Mouse (Mus musculus) hindbrain, embryonic 16.5 days (tissue): Measurements from ENCODE around the gene Matn4. TPM values are rescaled to one million over a fixed set of nuclear protein-coding genes. Genes with fewer than 3 reads are reported as not detected.

Experiments
- ATAC-seq: fragments of 200-750 bp; cut with Nextera tagmentation; 2 replicates; pipeline ENCODE4 v1.8.0; 2017; ENCODE audit warnings: moderate TSS enrichment, moderate library complexity
- H3K27ac ChIP-seq: fragments of 300-500 bp; sonication (generic); 2 replicates; pipeline ENCODE4 v1.5.1; 2014; ENCODE audit warnings: low read depth, mild to moderate bottlenecking, control low read depth, low read length, moderate library complexity
- H3K27me3 ChIP-seq: fragments of 300-500 bp; sonication (generic); replicated peaks from 2 replicates; pipeline ENCODE4 v1.6.1; 2014; ENCODE audit warnings: low read length; ENCODE audit not compliant: control insufficient read depth, insufficient read depth
- H3K36me3 ChIP-seq: fragments of 300-500 bp; sonication (generic); 2 replicates; pipeline ENCODE4 v1.6.1; 2014; ENCODE audit warnings: mild to moderate bottlenecking, low read length, moderate library complexity, mixed read lengths; ENCODE audit not compliant: control insufficient read depth, insufficient read depth
- H3K4me1 ChIP-seq: fragments of 300-500 bp; sonication (generic); 2 replicates; pipeline ENCODE4 v1.6.1; 2014; ENCODE audit warnings: low read depth, low read length; ENCODE audit not compliant: control insufficient read depth, insufficient read depth
- H3K4me2 ChIP-seq: fragments of 300-500 bp; sonication (generic); 2 replicates; pipeline ENCODE4 v1.6.1; 2014; ENCODE audit warnings: mild to moderate bottlenecking, low read length, control low read depth, moderate library complexity
- H3K4me3 ChIP-seq: fragments of 300-500 bp; sonication (generic); 2 replicates; pipeline ENCODE4 v1.5.1; 2014; ENCODE audit warnings: mild to moderate bottlenecking, low read length, control low read depth, moderate library complexity
- H3K9ac ChIP-seq: fragments of 300-500 bp; sonication (generic); 2 replicates; pipeline ENCODE4 v1.6.1; 2014; ENCODE audit warnings: low read depth, mild to moderate bottlenecking, control low read depth, low read length, moderate library complexity
- H3K9me3 ChIP-seq: fragments of 300-500 bp; sonication (generic); 2 replicates; pipeline ENCODE4 v1.6.1; 2014; ENCODE audit warnings: mild to moderate bottlenecking, low read length, moderate library complexity; ENCODE audit not compliant: control insufficient read depth
- WGBS: fragments of 180-500 bp; shearing (Covaris S2); extraction: QIAGEN DNeasy Blood & Tissue Kit; methylation state at CpG from one replicate; pipeline ENCODE4 v1.1.7; 2014; 5-methylcytosine and 5-hydroxymethylcytosine counted together
- polyA plus RNA-seq: library from polyadenylated mRNA; unstranded; fragments of >200 nt; fragmentation: Nextera tagmentation; extraction: Ambion mirVana; gene quantifications from 2 replicates; pipeline ENCODE4 v1.2.1, GENCODE M21; 2015

Gene Matn4
- polyA plus RNA-seq, 1 experiment from 2014 or later: 3.8 TPM

DNA sequence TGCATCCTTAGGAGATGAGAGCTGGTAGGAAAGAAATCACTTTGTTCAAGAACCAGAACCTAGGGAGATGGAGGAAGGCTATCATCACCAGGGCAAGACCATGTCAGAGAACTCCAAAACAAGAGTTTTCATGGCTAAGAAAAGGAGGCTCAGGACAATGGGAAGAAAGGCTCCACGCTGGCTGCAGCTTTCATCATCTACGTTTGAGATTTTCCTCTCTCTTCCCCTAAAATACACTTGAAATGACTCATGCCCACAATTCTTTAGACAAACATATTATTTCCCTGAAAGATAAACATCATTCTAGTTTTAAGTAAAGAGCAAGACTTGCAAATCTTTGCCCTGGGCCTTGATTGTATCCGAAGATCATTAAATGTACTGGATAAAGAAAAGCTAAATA is 33.6 kb downstream of the Matn4 start:
- ATAC-seq: no peak
- H3K27ac ChIP-seq: no peak overlapping the region
- no peak overlapping the region for H3K4me2 ChIP-seq
- WGBS: 79% methylated on average over 3 of the region's 3 CpGs
- no peak overlapping the region for H3K4me3 ChIP-seq
- no peaks in the 10 kb centered on the region for H3K36me3 ChIP-seq
- H3K4me1 ChIP-seq: no peaks in the 10 kb centered on the region
- H3K27me3 ChIP-seq: no peaks in the 10 kb centered on the region
- no peaks in the 10 kb centered on the region for H3K9me3 ChIP-seq
- H3K9ac ChIP-seq: no peak overlapping the region

DNA sequence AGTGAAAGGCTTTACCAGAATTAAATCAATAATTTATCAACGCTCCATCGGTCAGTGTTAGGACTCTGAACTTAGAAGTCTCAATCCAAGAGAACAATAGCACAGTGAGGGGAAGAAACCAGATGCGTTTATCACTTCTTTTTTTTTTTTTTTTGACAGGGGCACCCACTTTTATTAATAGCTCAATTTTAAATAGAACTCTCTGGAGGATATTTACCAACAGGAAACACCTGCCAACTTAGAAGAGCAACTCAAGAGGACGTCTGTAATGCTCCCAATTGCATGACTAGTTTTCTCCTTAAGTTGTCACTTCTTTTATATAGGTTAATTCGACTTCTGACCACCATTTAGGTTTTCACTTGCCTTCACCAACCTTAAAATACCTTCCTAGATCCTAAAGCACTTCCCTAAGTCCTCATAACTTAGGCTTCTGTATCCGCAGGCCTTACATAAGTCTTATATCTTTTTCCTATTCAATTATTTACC is 36.3 kb downstream of the Matn4 start:
- Histone ChIP-seq H3K27ac (no peak overlapping the region), H3K9me3 (no peaks in the 10 kb centered on the region), H3K27me3 (no peaks in the 10 kb centered on the region), H3K4me1 (no peaks in the 10 kb centered on the region), H3K9ac (no peak overlapping the region), H3K36me3 (no peaks in the 10 kb centered on the region), H3K4me3 (no peak overlapping the region), H3K4me2 (no peak overlapping the region)
- ATAC-seq: no peak
- 75% methylated on average over 6 of the region's 6 CpGs for WGBS

DNA sequence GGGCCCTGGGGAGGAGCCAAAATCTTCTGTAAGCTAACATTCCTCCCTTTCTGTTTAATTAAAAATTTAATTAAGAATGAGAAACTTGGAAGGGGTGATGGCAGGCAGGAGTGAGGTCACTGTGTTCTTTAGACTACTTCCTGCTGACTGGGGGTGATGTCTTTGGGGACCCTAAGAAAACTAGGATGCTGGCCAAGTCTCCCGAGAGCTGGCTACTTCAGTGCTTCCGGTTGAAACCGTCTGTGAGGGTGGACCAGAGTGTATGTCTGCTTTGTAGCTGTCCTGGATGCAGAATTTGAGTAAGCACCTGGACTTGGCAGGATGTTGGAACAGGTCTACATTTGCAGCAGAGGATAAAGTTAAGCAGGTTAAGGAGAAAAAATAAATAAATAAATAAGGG is 38.0 kb downstream of the Matn4 start:
- Histone ChIP-seq H3K4me1 (no peaks in the 10 kb centered on the region), H3K4me2 (no peak overlapping the region), H3K4me3 (no peak overlapping the region), H3K27ac (no peak overlapping the region), H3K9ac (no peak overlapping the region), H3K9me3 (no peaks in the 10 kb centered on the region), H3K27me3 (no peaks in the 10 kb centered on the region), H3K36me3 (no peaks in the 10 kb centered on the region)
- WGBS: 58% methylated on average over 3 of the region's 3 CpGs
- ATAC-seq: no peak

DNA sequence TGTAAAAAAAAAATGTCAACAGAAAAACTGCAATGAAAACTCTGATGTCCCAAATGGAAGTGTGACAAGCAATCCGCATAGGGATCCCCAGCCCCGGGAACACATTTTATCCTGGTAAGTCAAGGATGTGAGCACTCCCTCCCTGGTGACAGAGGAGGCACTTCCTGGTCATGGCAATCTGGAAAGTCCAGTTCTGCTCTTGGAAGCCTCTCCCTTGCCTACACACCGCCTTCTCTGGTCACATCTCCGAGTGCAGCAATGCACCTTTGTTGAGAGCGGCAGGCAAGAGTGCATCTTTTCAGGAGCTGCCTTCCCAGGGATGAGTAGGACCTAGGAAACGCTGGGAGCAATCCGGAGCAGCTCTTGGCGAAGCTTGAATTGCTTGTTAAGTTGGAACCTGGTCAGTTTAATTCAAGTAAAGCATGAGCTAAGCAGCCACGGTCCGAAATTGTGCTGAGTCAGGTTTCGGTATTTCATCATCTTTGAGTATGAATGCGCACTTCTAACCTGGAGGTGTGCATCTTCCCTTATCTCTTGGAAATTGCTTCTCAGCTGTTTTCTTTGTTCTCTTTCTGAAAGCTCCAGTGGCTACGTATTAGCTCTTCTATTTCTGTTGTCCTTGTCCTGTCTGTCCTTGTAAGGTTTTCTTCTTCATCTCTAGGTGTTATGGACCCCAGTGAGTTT is 43.8 kb downstream of the Matn4 start:
- H3K36me3 ChIP-seq: no peaks in the 10 kb centered on the region
- no peak overlapping the region for H3K4me3 ChIP-seq
- H3K9me3 ChIP-seq: no peaks in the 10 kb centered on the region
- no peak overlapping the region for H3K9ac ChIP-seq
- WGBS: 29% methylated on average over 13 of the region's 13 CpGs
- no peak for ATAC-seq
- no peak overlapping the region for H3K4me2 ChIP-seq
- no peak overlapping the region for H3K27ac ChIP-seq
- H3K4me1 ChIP-seq: no peaks in the 10 kb centered on the region
- no peaks in the 10 kb centered on the region for H3K27me3 ChIP-seq

DNA sequence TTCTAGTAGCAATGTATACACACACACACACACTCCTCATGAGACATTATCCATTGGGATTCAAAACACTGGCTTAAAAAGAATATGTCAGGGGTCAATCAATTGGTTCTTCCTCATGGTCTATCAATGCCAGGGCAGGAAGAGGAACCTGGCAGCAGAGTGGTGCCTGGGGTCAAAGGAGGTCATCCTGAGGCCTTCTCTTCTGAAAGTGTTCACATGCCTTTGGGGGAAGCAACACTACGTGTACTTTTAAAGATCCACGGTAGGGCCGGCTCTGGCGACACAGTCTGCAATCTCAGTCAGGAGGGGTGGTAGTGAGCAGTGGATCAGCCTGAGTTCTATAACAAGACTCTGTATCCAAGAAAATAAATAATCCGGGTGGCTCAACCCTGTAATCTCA is 45.3 kb downstream of the Matn4 start:
- Histone ChIP-seq H3K9ac (no peak overlapping the region), H3K4me1 (no peaks in the 10 kb centered on the region), H3K4me2 (no peak overlapping the region), H3K36me3 (no peaks in the 10 kb centered on the region), H3K27ac (no peak overlapping the region), H3K27me3 (no peaks in the 10 kb centered on the region), H3K9me3 (no peaks in the 10 kb centered on the region), H3K4me3 (no peak overlapping the region)
- 70% methylated on average over 5 of the region's 5 CpGs for WGBS
- ATAC-seq: no peak

DNA sequence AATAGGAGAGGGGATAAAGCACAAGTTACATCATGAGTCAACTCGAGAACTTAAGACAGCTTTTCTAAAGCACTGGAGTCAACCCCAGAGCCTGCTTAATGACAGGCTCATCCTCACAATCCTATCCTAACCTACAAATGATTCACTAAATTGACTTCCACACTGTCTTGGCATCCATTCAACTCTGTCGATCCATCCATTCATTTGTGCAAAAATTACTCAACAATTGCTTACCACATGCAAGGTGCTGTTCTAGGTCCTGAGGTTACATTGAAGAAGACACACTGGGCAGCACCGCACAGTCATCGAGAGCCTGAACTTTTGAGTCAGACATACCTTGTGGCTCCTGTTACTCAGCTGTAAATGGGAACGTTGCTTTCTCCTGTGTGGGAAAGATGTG is 45.9 kb downstream of the Matn4 start:
- H3K27ac ChIP-seq: no peak overlapping the region
- H3K9me3 ChIP-seq: no peaks in the 10 kb centered on the region
- no peak overlapping the region for H3K9ac ChIP-seq
- 79% methylated on average over 5 of the region's 5 CpGs for WGBS
- no peak overlapping the region for H3K4me3 ChIP-seq
- no peaks in the 10 kb centered on the region for H3K36me3 ChIP-seq
- no peaks in the 10 kb centered on the region for H3K4me1 ChIP-seq
- H3K27me3 ChIP-seq: no peaks in the 10 kb centered on the region
- H3K4me2 ChIP-seq: no peak overlapping the region
- no peak for ATAC-seq

DNA sequence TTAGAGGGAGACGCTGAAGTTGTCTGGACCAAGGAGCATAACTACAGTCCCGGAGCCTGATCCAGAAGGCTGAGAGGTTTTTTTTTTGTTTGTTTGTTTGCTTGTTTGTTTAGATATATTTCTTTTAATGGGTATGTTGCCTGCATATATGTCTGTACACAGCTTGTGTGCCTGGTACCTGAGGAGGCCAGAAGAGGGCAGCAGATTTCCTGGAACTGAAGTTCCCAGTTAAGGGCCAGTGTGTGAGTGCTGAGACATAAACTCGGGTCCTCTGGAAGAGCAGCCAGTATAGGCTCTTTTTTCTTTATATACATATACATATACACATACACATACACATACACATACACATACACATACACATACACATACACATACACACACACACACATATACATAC is 46.6 kb downstream of the Matn4 start:
- Histone ChIP-seq H3K9me3 (no peaks in the 10 kb centered on the region), H3K9ac (no peak overlapping the region), H3K27me3 (no peaks in the 10 kb centered on the region), H3K4me2 (no peak overlapping the region), H3K4me3 (no peak overlapping the region), H3K27ac (no peak overlapping the region), H3K4me1 (no peaks in the 10 kb centered on the region), H3K36me3 (no peaks in the 10 kb centered on the region)
- 81% methylated on average over 3 of the region's 3 CpGs for WGBS
- ATAC-seq: no peak

DNA sequence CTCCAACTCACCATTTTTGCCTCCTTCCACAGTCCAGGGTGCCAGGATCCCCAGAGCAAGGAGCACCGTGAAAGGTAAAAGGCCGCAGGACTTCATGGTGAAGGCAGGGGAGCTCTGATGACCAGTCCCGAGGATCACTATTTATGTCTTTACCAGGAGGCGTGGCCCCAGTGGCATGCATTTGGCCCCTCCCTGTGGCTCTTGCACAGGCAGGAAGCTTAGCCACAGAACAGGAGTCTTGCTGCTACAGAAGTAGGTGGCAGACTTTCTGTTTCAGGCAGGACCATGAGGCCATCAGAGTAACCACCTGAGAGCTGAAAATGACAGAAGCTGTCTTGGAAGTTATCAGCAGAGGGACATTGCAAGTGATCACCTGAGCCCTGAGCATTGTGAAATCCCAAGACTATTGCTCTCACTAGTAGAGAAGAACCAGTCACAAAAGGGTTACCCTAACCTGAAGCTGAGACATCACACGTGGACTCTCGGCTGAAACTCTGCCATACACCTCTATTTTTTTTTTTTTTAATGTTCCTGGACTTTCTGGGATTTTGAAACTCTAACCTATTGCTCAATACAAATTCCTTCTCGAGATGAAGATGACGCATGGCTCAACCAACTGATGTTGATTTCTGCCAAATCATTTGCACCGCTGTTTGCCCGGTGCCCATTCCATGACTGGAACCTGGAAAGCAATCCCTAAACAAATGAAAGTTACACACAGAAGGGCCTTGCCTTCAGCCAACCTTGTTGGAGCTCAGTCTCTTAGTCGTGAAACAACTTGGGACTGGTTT is 48.6 kb downstream of the Matn4 start:
- Histone ChIP-seq H3K9ac (no peak overlapping the region), H3K4me2 (no peak overlapping the region), H3K9me3 (no peaks in the 10 kb centered on the region), H3K36me3 (no peaks in the 10 kb centered on the region), H3K4me3 (no peak overlapping the region), H3K27ac (no peak overlapping the region), H3K27me3 (no peaks in the 10 kb centered on the region), H3K4me1 (no peaks in the 10 kb centered on the region)
- WGBS: 80% methylated on average over 11 of the region's 11 CpGs
- no peak for ATAC-seq

DNA sequence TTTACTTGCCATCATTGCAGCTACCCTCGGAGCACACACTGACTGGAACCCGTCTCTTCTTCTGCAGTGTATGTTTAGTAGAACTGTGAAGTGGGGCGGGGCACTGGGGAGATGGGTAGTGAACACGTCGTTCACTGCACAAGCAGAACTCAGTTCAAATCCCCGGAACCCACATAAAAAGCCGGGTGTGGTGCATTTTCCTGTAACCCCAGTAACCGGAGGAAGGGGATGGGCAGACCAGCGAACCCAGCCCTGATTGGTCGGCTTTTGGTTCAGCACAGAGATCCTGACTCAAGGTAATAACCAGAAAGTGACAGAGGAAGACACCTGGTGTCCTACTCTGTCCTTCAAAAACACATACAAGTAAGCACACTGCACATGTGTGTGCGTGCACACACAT is 51.6 kb downstream of the Matn4 start:
- no peak overlapping the region for H3K9ac ChIP-seq
- H3K27ac ChIP-seq: no peak overlapping the region
- no peak for ATAC-seq
- no peak overlapping the region for H3K4me2 ChIP-seq
- H3K4me3 ChIP-seq: no peak overlapping the region
- no peaks in the 10 kb centered on the region for H3K4me1 ChIP-seq
- no peaks in the 10 kb centered on the region for H3K27me3 ChIP-seq
- 94% methylated on average over 11 of the region's 11 CpGs for WGBS
- no peaks in the 10 kb centered on the region for H3K9me3 ChIP-seq
- no peaks in the 10 kb centered on the region for H3K36me3 ChIP-seq
